Comparison of ENCODE assay signal across 16 mouse cellular contexts in the genomic region with DNA sequence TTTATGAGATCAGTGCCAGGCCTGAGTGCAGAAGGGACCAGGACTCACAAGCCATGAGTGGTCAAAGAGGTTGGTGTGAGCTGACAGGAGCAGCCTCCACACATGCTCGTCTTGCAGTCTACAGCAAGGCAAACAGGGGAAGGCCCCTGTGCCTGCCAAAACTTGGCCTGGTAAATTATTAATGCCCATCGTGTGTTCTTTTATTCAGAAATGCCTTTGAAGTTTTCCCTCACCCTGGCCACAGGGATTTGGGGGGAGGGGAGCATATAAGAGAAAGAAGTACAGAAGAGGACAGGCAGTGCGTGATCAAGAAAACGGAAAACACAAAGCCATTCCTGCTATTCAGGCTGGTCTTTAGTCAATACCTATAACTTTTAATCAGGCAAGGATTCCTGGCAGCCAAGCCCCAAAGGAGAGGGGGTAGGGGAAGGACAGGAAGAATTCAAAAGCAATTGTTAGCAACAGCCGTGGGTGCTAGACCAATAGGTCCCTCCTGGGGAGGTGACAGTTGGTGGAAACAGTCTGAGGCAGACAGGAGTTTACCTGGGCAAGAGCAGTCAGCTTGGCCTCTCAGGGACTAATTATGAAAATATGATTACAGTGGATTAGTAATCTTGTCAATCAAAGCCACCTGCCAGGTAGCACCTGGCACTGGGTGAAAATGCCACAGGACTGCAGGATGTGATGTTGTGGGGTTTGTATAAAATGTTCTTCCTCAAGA.
DNase-seq lines count a peak whose midpoint lies in the region; ATAC-seq and TF ChIP-seq lines count a peak whose summit lies in the region.
"Had no signal": no experiment of that assay in that cellular context is flagged by ENCODE, and none has a peak within 500 bp of the region (broad histone marks: within the 10 kb centered on the region; RNA-seq: fewer than 3 reads in every experiment).

No protein-coding gene starts in this region.

- 36% methylated on average over 5 of the region's 5 CpGs for WGBS in hindbrain, embryonic 16.5 days
- 38% methylated on average over 5 of the region's 5 CpGs for WGBS in hindbrain, embryonic 13.5 days
- 27% methylated on average over 5 of the region's 5 CpGs for WGBS in lung, embryonic 14.5 days
- 46% methylated on average over 5 of the region's 5 CpGs for WGBS in kidney, embryonic 16.5 days
- WGBS in midbrain, embryonic 14.5 days, result 26% methylated on average over 5 of the region's 5 CpGs

- H3K9me3 ChIP-seq in hindbrain, embryonic 16.5 days (ENCODE audit: control insufficient read depth, low read length), result no peaks in the 10 kb centered on the region
- H3K9me3 ChIP-seq in hindbrain, embryonic 13.5 days, result no peaks in the 10 kb centered on the region
- no peaks in the 10 kb centered on the region for H3K9me3 ChIP-seq in lung, embryonic 14.5 days (ENCODE audit: low read depth, low read length)
- H3K9me3 ChIP-seq in kidney, embryonic 16.5 days (ENCODE audit: low read length), result no peaks in the 10 kb centered on the region
- H3K9me3 ChIP-seq in midbrain, embryonic 14.5 days (ENCODE audit: control insufficient read depth, low read length), result no peaks in the 10 kb centered on the region
- H3K9me3 ChIP-seq: forebrain, embryonic 10.5 days; heart, embryonic 12.5 days had no signal

- H3K9ac ChIP-seq in hindbrain, embryonic 16.5 days (ENCODE audit: low read depth, low read length), result no peak overlapping the region
- no peak overlapping the region for H3K9ac ChIP-seq in hindbrain, embryonic 13.5 days
- no peak overlapping the region for H3K9ac ChIP-seq in lung, embryonic 14.5 days
- no peak overlapping the region for H3K9ac ChIP-seq in kidney, embryonic 16.5 days (replicated peaks; ENCODE audit: low read length)
- H3K9ac ChIP-seq in midbrain, embryonic 14.5 days (replicated peaks; ENCODE audit: low read length), result no peak overlapping the region
- H3K9ac ChIP-seq: heart, embryonic 12.5 days; liver, embryonic 14.5 days had no signal

- no peaks in the 10 kb centered on the region for H3K27me3 ChIP-seq in hindbrain, embryonic 16.5 days (replicated peaks; ENCODE audit: control insufficient read depth, insufficient read depth, low read length)
- no peaks in the 10 kb centered on the region for H3K27me3 ChIP-seq in hindbrain, embryonic 13.5 days
- no peaks in the 10 kb centered on the region for H3K27me3 ChIP-seq in lung, embryonic 14.5 days (ENCODE audit: insufficient read depth, low read length)
- no peaks in the 10 kb centered on the region for H3K27me3 ChIP-seq in kidney, embryonic 16.5 days (ENCODE audit: insufficient read depth, low read length)
- H3K27me3 ChIP-seq in midbrain, embryonic 14.5 days (ENCODE audit: control insufficient read depth, insufficient read depth, low read length), result no peaks in the 10 kb centered on the region
- H3K27me3 ChIP-seq: heart, embryonic 12.5 days; megakaryocyte, embryonic 14.5 days had no signal

- ATAC-seq in hindbrain, embryonic 16.5 days, result peak; percentile 61
- no peak for ATAC-seq in hindbrain, embryonic 13.5 days (ENCODE audit: low FRiP score)
- peak; percentile 78 for ATAC-seq in lung, embryonic 14.5 days (ENCODE audit: insufficient read depth)
- peak; percentile 89 for ATAC-seq in kidney, embryonic 16.5 days (ENCODE audit: low FRiP score, low TSS enrichment)
- ATAC-seq in midbrain, embryonic 14.5 days (ENCODE audit: low FRiP score, low TSS enrichment), result peak; percentile 73
- ATAC-seq: intestine, postnatal 0 days had no signal

- DNase-seq in lung, embryonic 14.5 days, result peak; percentile 47
- DNase-seq in lung, postnatal 36 days, result no peak
- peak; percentile 78 for DNase-seq in midbrain, embryonic 14.5 days
- DNase-seq in right cerebral cortex, postnatal 10 days (ENCODE audit: low spot score in 2 of 2), result no peak
- DNase-seq: cerebellum, adult 8-10 months; gastrocnemius, postnatal 36 days; heart, postnatal 36 days; layer of hippocampus, adult 9-11 months had no signal

- no peak overlapping the region for H3K27ac ChIP-seq in hindbrain, embryonic 16.5 days (ENCODE audit: low read depth, low read length)
- H3K27ac ChIP-seq in hindbrain, embryonic 13.5 days, result no peak overlapping the region
- H3K27ac ChIP-seq in lung, embryonic 14.5 days (ENCODE audit: low read depth), result no peak overlapping the region
- H3K27ac ChIP-seq in kidney, embryonic 16.5 days (ENCODE audit: low read length), result no peak overlapping the region
- peak overlapping the region; percentile 55 for H3K27ac ChIP-seq in midbrain, embryonic 14.5 days (replicated peaks; ENCODE audit: low read depth, low read length)
- H3K27ac ChIP-seq: forebrain, embryonic 10.5 days; liver, embryonic 14.5 days had no signal

- H3K36me3 ChIP-seq in hindbrain, embryonic 16.5 days (ENCODE audit: control insufficient read depth, insufficient read depth, low read length), result no peaks in the 10 kb centered on the region
- no peaks in the 10 kb centered on the region for H3K36me3 ChIP-seq in hindbrain, embryonic 13.5 days
- H3K36me3 ChIP-seq in lung, embryonic 14.5 days (ENCODE audit: insufficient read depth), result no peaks in the 10 kb centered on the region
- no peaks in the 10 kb centered on the region for H3K36me3 ChIP-seq in kidney, embryonic 16.5 days (ENCODE audit: insufficient read depth, low read length)
- H3K36me3 ChIP-seq in midbrain, embryonic 14.5 days (ENCODE audit: control insufficient read depth, insufficient read depth, low read length), result no peaks in the 10 kb centered on the region
- H3K36me3 ChIP-seq: forebrain, embryonic 10.5 days; heart, embryonic 12.5 days had no signal

- no peak overlapping the region for H3K4me3 ChIP-seq in hindbrain, embryonic 16.5 days (ENCODE audit: low read length)
- no peak overlapping the region for H3K4me3 ChIP-seq in hindbrain, embryonic 13.5 days
- no peak overlapping the region for H3K4me3 ChIP-seq in lung, embryonic 14.5 days (ENCODE audit: low read depth, low read length)
- H3K4me3 ChIP-seq in kidney, embryonic 16.5 days (ENCODE audit: low read length), result no peak overlapping the region
- no peak overlapping the region for H3K4me3 ChIP-seq in midbrain, embryonic 14.5 days (replicated peaks; ENCODE audit: low read depth, low read length)
- H3K4me3 ChIP-seq: forebrain, embryonic 10.5 days; heart, embryonic 12.5 days; megakaryocyte, embryonic 14.5 days had no signal

- no peak for TF ChIP-seq CTCF in lung, embryonic 14.5 days (IDR thresholded peaks at IDR 0.05; ENCODE audit: low read depth)

- H3K4me1 ChIP-seq in hindbrain, embryonic 16.5 days (ENCODE audit: control insufficient read depth, insufficient read depth, low read depth, low read length), result no peaks in the 10 kb centered on the region
- H3K4me1 ChIP-seq in hindbrain, embryonic 13.5 days (replicated peaks), result peaks cover 5% of the 10 kb centered on the region; the same call in 1 of the 2 replicates
- H3K4me1 ChIP-seq in lung, embryonic 14.5 days (ENCODE audit: insufficient read depth), result no peaks in the 10 kb centered on the region
- H3K4me1 ChIP-seq in kidney, embryonic 16.5 days (ENCODE audit: insufficient read depth, low read length), result no peaks in the 10 kb centered on the region
- H3K4me1 ChIP-seq in midbrain, embryonic 14.5 days (ENCODE audit: control insufficient read depth, insufficient read depth, low read length), result 0 out of 2 replicates have a peak, but pooled peaks cover 5% of the 10 kb centered on the region
- H3K4me1 ChIP-seq: heart, embryonic 12.5 days; megakaryocyte, embryonic 14.5 days had no signal

- no peak overlapping the region for H3K4me2 ChIP-seq in hindbrain, embryonic 16.5 days (ENCODE audit: low read length)
- H3K4me2 ChIP-seq in hindbrain, embryonic 13.5 days, result no peak overlapping the region
- H3K4me2 ChIP-seq in lung, embryonic 14.5 days, result no peak overlapping the region
- H3K4me2 ChIP-seq in kidney, embryonic 16.5 days (replicated peaks; ENCODE audit: low read depth, low read length), result no peak overlapping the region
- H3K4me2 ChIP-seq in midbrain, embryonic 14.5 days (ENCODE audit: low read length), result no peak overlapping the region
- H3K4me2 ChIP-seq: heart, embryonic 12.5 days had no signal

Comparison
In these comparisons a context has a peak if more than half of its experiments do, and no peak if none do; other contexts are left out.
1. DNase-seq: peak in lung, embryonic 14.5 days (single experiment) and midbrain, embryonic 14.5 days (single experiment); none in lung, postnatal 36 days (single experiment) and right cerebral cortex, postnatal 10 days (0 of 2).